Mouse (Mus musculus) lung, postnatal 4 days (tissue): ENCODE results near the gene 2610528A11Rik.
A peak's percentile ranks its signal among the peaks of the same experiment; 100 is the strongest.
"Not testable (repeated sequence)": the region's sequence is repeated elsewhere in the genome, so short reads cannot be mapped to it uniquely, and the experiment has no call there.

ENCODE experiments used
- DNase-seq, 2 experiments: peaks; one replicate each; pipeline ENCODE4 v3.0.0; 2021

Gene 2610528A11Rik

GRCm38 (mm10) chr14:37113922-37114321, at the start of gene 2610528A11Rik:
Gene 2610528A11Rik, minus strand, starts transcription at chr14:37114022.
- no peak for DNase-seq

GRCm38 (mm10) chr14:37163277-37163956, 49.6 kb upstream of the 2610528A11Rik start:
- no peak for DNase-seq

- DNase-seq = no peak
Observed at GRCm38 (mm10) chr14:37154391-37154790, 40.6 kb upstream of the 2610528A11Rik start.

GRCm38 (mm10) chr14:37139051-37139710, 25.4 kb upstream of the 2610528A11Rik start:
- no peak for DNase-seq

GRCm38 (mm10) chr14:37137596-37137995, 23.8 kb upstream of the 2610528A11Rik start:
- not testable (repeated sequence) for DNase-seq

GRCm38 (mm10) chr14:37136110-37136509, 22.3 kb upstream of the 2610528A11Rik start:
- DNase-seq = no peak

GRCm38 (mm10) chr14:37135671-37136070, 21.8 kb upstream of the 2610528A11Rik start:
- DNase-seq = no peak

GRCm38 (mm10) chr14:37135127-37135593, 21.3 kb upstream of the 2610528A11Rik start, which contains the start of gene Ghitm:
Gene Ghitm, minus strand, starts transcription at chr14:37135272.
- DNase-seq = peak; percentile 97

GRCm38 (mm10) chr14:37134304-37135126, 20.7 kb upstream of the 2610528A11Rik start:
- DNase-seq = no peak

GRCm38 (mm10) chr14:37127652-37128051, 13.8 kb upstream of the 2610528A11Rik start:
- peak in 1 of 2 experiments; percentile 27 for DNase-seq

GRCm38 (mm10) chr14:37119233-37119632, 5.4 kb upstream of the 2610528A11Rik start:
- DNase-seq = no peak

GRCm38 (mm10) chr14:37112931-37113330, 891 bp downstream of the 2610528A11Rik start:
- no peak for DNase-seq

- no peak for DNase-seq
Observed at GRCm38 (mm10) chr14:37111371-37111770, 2.5 kb downstream of the 2610528A11Rik start.

- no peak for DNase-seq
Observed at GRCm38 (mm10) chr14:37110456-37110855, 3.4 kb downstream of the 2610528A11Rik start.

GRCm38 (mm10) chr14:37109975-37110374, 3.8 kb downstream of the 2610528A11Rik start:
- no peak for DNase-seq

GRCm38 (mm10) chr14:37109460-37109859, 4.4 kb downstream of the 2610528A11Rik start:
- DNase-seq = no peak

- no peak for DNase-seq
Observed at GRCm38 (mm10) chr14:37105846-37106245, 8.0 kb downstream of the 2610528A11Rik start.

GRCm38 (mm10) chr14:37104747-37105146, 9.1 kb downstream of the 2610528A11Rik start:
- DNase-seq = peak; percentile 29 to 48

GRCm38 (mm10) chr14:37102484-37102883, 11.3 kb downstream of the 2610528A11Rik start:
- DNase-seq = no peak

GRCm38 (mm10) chr14:37101531-37101930, 12.3 kb downstream of the 2610528A11Rik start:
- DNase-seq = no peak

- no peak for DNase-seq
Observed at GRCm38 (mm10) chr14:37097956-37098530, 15.8 kb downstream of the 2610528A11Rik start, which contains the start of gene Cdhr1. Gene Cdhr1, minus strand, starts transcription at chr14:37098347.

GRCm38 (mm10) chr14:37095556-37095955, 18.3 kb downstream of the 2610528A11Rik start:
- DNase-seq = no peak

GRCm38 (mm10) chr14:37094436-37094835, 19.4 kb downstream of the 2610528A11Rik start:
- DNase-seq = no peak
